Mouse (Mus musculus) neural tube, postnatal 0 days (tissue): ENCODE data around the gene Unc13c. TPM values are rescaled to one million over a fixed set of nuclear protein-coding genes. Genes with fewer than 3 reads are reported as not detected.

Experiments used
- polyA plus RNA-seq: library from polyadenylated mRNA; unstranded; fragments of >200 nt; fragmentation: Nextera tagmentation; extraction: Ambion mirVana; gene quantifications from 2 replicates; pipeline ENCODE4 v1.2.1, GENCODE M21; 2015

Gene Unc13c
- polyA plus RNA-seq, result 10.0 and 10.1 TPM in 2 replicates

GRCm38 (mm10) chr9:73968641-73969121, at the start of gene Unc13c:
Gene Unc13c, minus strand, starts transcription at chr9:73968966.

Other genes with a start within 250 kb of the Unc13c start
- 0.19 and 0.23 TPM in 2 replicates for gene Wdr72, start 141.4 kb upstream of the Unc13c start, polyA plus RNA-seq